Mouse (Mus musculus): ENCODE results near the gene Syf2. TPM values are rescaled to one million over a fixed set of nuclear protein-coding genes. Genes with fewer than 3 reads are reported as not detected.

The Syf2 gene
- total and polyA plus RNA-seq, 3 experiments = 94.6 to 165 (median 103) TPM

GRCm38 (mm10) chr4:134914864-134915209 lies 15.9 kb upstream of the Syf2 start, which contains the start of gene Tmem50a (continued):
- no peak for TF ChIP-seq ZNF384 (IDR thresholded peaks at IDR 0.05; ENCODE audit: low read depth, low read length)
- peak; percentile 65 for TF ChIP-seq ELF1 (IDR thresholded peaks at IDR 0.05; ENCODE audit: low read depth, low read length)
- peak; percentile 82; the same call in 1 of the 2 replicates for TF ChIP-seq SIN3A (IDR thresholded peaks at IDR 0.05; ENCODE audit: low read length)
- TF ChIP-seq ZKSCAN1 (IDR thresholded peaks at IDR 0.05; ENCODE audit: low read depth, low read length) = no peak
- no peak for TF ChIP-seq GABPA (IDR thresholded peaks at IDR 0.05; ENCODE audit: low read depth, low read length)
- TF ChIP-seq TAL1 (IDR thresholded peaks at IDR 0.05; ENCODE audit: low read length) = no peak
- no peak for TF ChIP-seq ZC3H11A (IDR thresholded peaks at IDR 0.05; ENCODE audit: low read depth, low read length)
- no peak for TF ChIP-seq CTCF (IDR thresholded peaks at IDR 0.05 in 2 of 3, conservative IDR thresholded peaks at IDR 0.05 in 1 of 3; ENCODE audit: control insufficient read depth in 1 of 3, insufficient read depth in 1 of 3, low read depth in 2 of 3, low read length in 3 of 3, poor library complexity in 1 of 3, severe bottlenecking in 1 of 3)
- no peak for TF ChIP-seq RAD21 (IDR thresholded peaks at IDR 0.05; ENCODE audit: low read depth, low read length)
- TF ChIP-seq MEF2A (IDR thresholded peaks at IDR 0.05; ENCODE audit: extremely low read depth, insufficient replicate concordance, low read depth, low read length, poor library complexity, severe bottlenecking) = 0 out of 2 replicates have a peak, but pooled peaks have one; percentile 18
- TF ChIP-seq RCOR1 (IDR thresholded peaks at IDR 0.05; ENCODE audit: low read depth, low read length) = no peak
- TF ChIP-seq SMC3 (IDR thresholded peaks at IDR 0.05; ENCODE audit: low read depth, low read length) = no peak
- peak in 1 of 2 experiments; percentile 29; a peak in 1 of 4 replicates for TF ChIP-seq EP300 (IDR thresholded peaks at IDR 0.05; ENCODE audit: low read depth in 1 of 2, low read length in 2 of 2)
- TF ChIP-seq CHD2 (IDR thresholded peaks at IDR 0.05; ENCODE audit: low read length) = no peak
- TF ChIP-seq CHD1 (IDR thresholded peaks at IDR 0.05; ENCODE audit: low read depth, low read length) = no peak
- TF ChIP-seq MAZ (IDR thresholded peaks at IDR 0.05; ENCODE audit: low read depth, low read length) = peak; percentile 74; the same call in 1 of the 2 replicates
- peak; percentile 74 to 85 for TF ChIP-seq POLR2A (IDR thresholded peaks at IDR 0.05; ENCODE audit: control insufficient read depth in 1 of 2, insufficient read depth in 1 of 2, low read depth in 1 of 2, low read length in 2 of 2, poor library complexity in 1 of 2)
- no peak for TF ChIP-seq BHLHE40 (IDR thresholded peaks at IDR 0.05; ENCODE audit: borderline replicate concordance, low read depth, low read length)
- peak; percentile 66 for TF ChIP-seq TCF12 (IDR thresholded peaks at IDR 0.05; ENCODE audit: low read depth, low read length)
- peak; percentile 66 for TF ChIP-seq TBP (IDR thresholded peaks at IDR 0.05; ENCODE audit: low read depth, low read length)

DNA sequence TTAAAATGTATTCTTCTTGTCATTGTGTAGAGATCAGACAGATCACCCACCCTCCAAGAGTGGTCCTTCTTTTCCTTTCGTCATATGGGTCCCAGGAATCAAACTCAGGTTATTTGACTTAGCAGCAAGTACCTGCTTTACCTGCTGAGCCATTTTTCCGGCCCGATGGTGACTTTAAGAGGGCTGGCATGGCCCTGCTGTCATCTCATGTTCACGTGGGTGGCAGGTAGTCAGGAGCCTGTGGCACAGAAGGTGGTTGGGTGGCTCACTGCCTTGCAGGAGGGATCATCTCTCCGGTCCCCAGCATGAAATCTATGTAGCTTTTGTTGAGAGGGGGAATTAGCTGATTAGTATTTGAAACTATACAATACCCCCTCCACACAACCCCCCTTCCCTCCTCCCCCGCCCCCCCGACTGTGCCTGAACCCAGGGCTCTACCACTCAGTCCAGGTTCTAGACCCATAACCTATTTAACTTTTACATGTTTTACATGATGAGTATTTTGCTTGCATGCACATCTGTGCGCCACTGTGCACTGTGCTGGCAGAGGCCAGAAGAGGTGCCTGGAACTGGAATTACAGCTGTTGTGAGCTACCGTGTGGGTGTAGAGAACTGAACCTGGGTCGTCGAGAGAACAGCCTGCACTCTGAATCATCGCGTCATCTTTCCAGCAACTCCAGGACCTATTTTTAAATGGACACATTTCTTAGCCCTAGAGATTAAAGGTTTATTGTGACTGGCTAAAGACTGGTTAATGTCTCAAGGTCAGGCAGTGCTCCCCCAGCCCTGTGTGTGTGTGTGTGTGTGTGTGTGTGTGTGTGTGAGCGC lies 15.3 kb upstream of the Syf2 start:
- H3K4me1 ChIP-seq (ENCODE audit: control insufficient read depth in 1 of 2, insufficient read depth in 2 of 2, low read length in 2 of 2) = peaks cover 32 to 50% of the 10 kb centered on the region in 2 experiments
- peak overlapping the region; percentile 72 to 94 for H3K4me3 ChIP-seq (ENCODE audit: control insufficient read depth in 1 of 2, insufficient read depth in 1 of 2, low read depth in 2 of 2, low read length in 2 of 2)
- DNase-seq (ENCODE audit: low read depth, low spot score) = peak; percentile 30
- peak overlapping the region; percentile 15 for H3K27ac ChIP-seq (ENCODE audit: control insufficient read depth, low read depth, low read length)
- TF ChIP-seq KAT2A (conservative IDR thresholded peaks at IDR 0.05; ENCODE audit: low read depth, low read length) (no peak), CHD2 (IDR thresholded peaks at IDR 0.05; ENCODE audit: low read length) (no peak), RAD21 (IDR thresholded peaks at IDR 0.05; ENCODE audit: low read depth, low read length) (no peak)
- H3K79me2 ChIP-seq (ENCODE audit: control insufficient read depth, insufficient read depth, low read length, poor library complexity) = peaks cover 11% of the 10 kb centered on the region
- peak overlapping the region; percentile 40 for H3K9ac ChIP-seq (ENCODE audit: control insufficient read depth, low read depth, low read length, poor library complexity, severe bottlenecking)
- H3K9me3 ChIP-seq (replicated peaks; ENCODE audit: insufficient read depth, low read length) = no peaks in the 10 kb centered on the region
- peaks cover 9 to 27% of the 10 kb centered on the region in 2 experiments for H3K36me3 ChIP-seq (ENCODE audit: control insufficient read depth in 1 of 2, insufficient read depth in 2 of 2, low read length in 2 of 2)
- H3K27me3 ChIP-seq (ENCODE audit: control insufficient read depth in 1 of 2, insufficient read depth in 2 of 2, low read length in 2 of 2) = no peaks in the 10 kb centered on the region

All from MEL (cell line).